Mouse (Mus musculus) retina, embryonic 14.5 days (tissue): ENCODE results near the gene Eomes.

Source experiments
- DNase-seq: peaks from one replicate; pipeline ENCODE4 v3.0.0-alpha.2; 2015; ENCODE audit warnings: low spot score

Gene Eomes

GRCm38 (mm10) chr9:118520011-118520410 lies 42.0 kb downstream of the Eomes start:
- DNase-seq, result no peak

- no peak for DNase-seq
Observed at GRCm38 (mm10) chr9:118520858-118521257, 42.8 kb downstream of the Eomes start.

- no peak for DNase-seq
Observed at GRCm38 (mm10) chr9:118521659-118522058, 43.6 kb downstream of the Eomes start.

GRCm38 (mm10) chr9:118523738-118524137 lies 45.7 kb downstream of the Eomes start:
- DNase-seq, result no peak

GRCm38 (mm10) chr9:118527056-118527455 lies 49.0 kb downstream of the Eomes start:
- no peak for DNase-seq

GRCm38 (mm10) chr9:118529783-118530182 lies 51.8 kb downstream of the Eomes start:
- no peak for DNase-seq

- DNase-seq, result no peak
Observed at GRCm38 (mm10) chr9:118530679-118531078, 52.7 kb downstream of the Eomes start.

- no peak for DNase-seq
Observed at GRCm38 (mm10) chr9:118532516-118533205, 54.6 kb downstream of the Eomes start.
